ENCODE assay signal across 9 mouse cellular contexts in genomic region chr5:113591751-113592230, GRCm38 (mm10). TPM values are rescaled to one million over a fixed set of nuclear protein-coding genes. Genes with fewer than 3 reads are reported as not detected.
DNase-seq lines count a peak whose midpoint lies in the region; ATAC-seq and TF ChIP-seq lines count a peak whose summit lies in the region.
"Had no signal": no experiment of that assay in that cellular context is flagged by ENCODE, and none has a peak within 500 bp of the region (broad histone marks: within the 10 kb centered on the region; RNA-seq: fewer than 3 reads in every experiment).

No protein-coding gene starts in this region.

- no peak for TF ChIP-seq CTCF in ES-Bruce4 (IDR thresholded peaks at IDR 0.05; ENCODE audit: low read depth, low read length)

- TF ChIP-seq EP300 in ES-Bruce4 (IDR thresholded peaks at IDR 0.05; ENCODE audit: insufficient read depth, low read depth, low read length) = peak; percentile 85; the same call in 1 of the 2 replicates

- TF ChIP-seq POLR2A in ES-Bruce4 (IDR thresholded peaks at IDR 0.05; ENCODE audit: insufficient read depth, low read length) = no peak

- WGBS in limb, embryonic 10.5 days = 24% methylated on average over 6 of the region's 6 CpGs

- H3K9me3 ChIP-seq in ES-Bruce4 (replicated peaks; ENCODE audit: control insufficient read depth, insufficient read depth, low read length, poor library complexity, severe bottlenecking) = no peaks in the 10 kb centered on the region
- H3K9me3 ChIP-seq in limb, embryonic 10.5 days (replicated peaks) = no peaks in the 10 kb centered on the region

- peak; percentile 87 for ATAC-seq in granulocyte monocyte progenitor cell, adult 5-6 weeks (replicated peaks; ENCODE audit: poor library complexity, severe bottlenecking)

- DNase-seq in c-Kit-positive CD71-negative TER-119-negative erythroid progenitor cells, embryonic 14.5 days (ENCODE audit: low read depth) = peak; percentile 17
- no peak for DNase-seq in limb, embryonic 10.5 days (ENCODE audit: low spot score)
- peak; percentile 82 to 91 for DNase-seq in right cerebral cortex, postnatal 36 days (ENCODE audit: low spot score in 2 of 2)
- no peak for DNase-seq in gastrocnemius, postnatal 36 days
- DNase-seq in spleen, postnatal 14 days (ENCODE audit: low spot score in 2 of 2) = no peak
- no peak for DNase-seq in cerebellum, postnatal 36 days

- H3K9ac ChIP-seq in ES-Bruce4 (ENCODE audit: low read depth, poor library complexity, severe bottlenecking) = no peak overlapping the region

- H3K4me1 ChIP-seq in ES-Bruce4 (ENCODE audit: control insufficient read depth, insufficient read depth, low read length) = peaks cover 21% of the 10 kb centered on the region
- H3K4me1 ChIP-seq in limb, embryonic 10.5 days = peaks cover 83% of the 10 kb centered on the region

- H3K36me3 ChIP-seq in ES-Bruce4 (ENCODE audit: control insufficient read depth, insufficient read depth, low read length, poor library complexity, severe bottlenecking) = no peaks in the 10 kb centered on the region
- no peaks in the 10 kb centered on the region for H3K36me3 ChIP-seq in limb, embryonic 10.5 days

- H3K27me3 ChIP-seq in ES-Bruce4 (ENCODE audit: control insufficient read depth, insufficient read depth, low read length, poor library complexity, severe bottlenecking) = no peaks in the 10 kb centered on the region
- no peaks in the 10 kb centered on the region; the same call in 1 of the 2 replicates for H3K27me3 ChIP-seq in limb, embryonic 10.5 days (ENCODE audit: low read depth, poor library complexity, severe bottlenecking)

- intact Hi-C loops in gastrocnemius, postnatal 36 days (cut with DNase I) = no loop called here

- peak overlapping the region; percentile 24 for H3K27ac ChIP-seq in ES-Bruce4 (ENCODE audit: insufficient read depth, low read length)
- peak overlapping the region; percentile 66 for H3K27ac ChIP-seq in limb, embryonic 10.5 days

- no peak overlapping the region for H3K4me3 ChIP-seq in ES-Bruce4 (ENCODE audit: low read depth, low read length)
- H3K4me3 ChIP-seq in limb, embryonic 10.5 days = no peak overlapping the region
- H3K4me3 ChIP-seq: myocyte had no signal

RNA-seq across cellular contexts. Expression of gene Cmklr1, which starts 58.4 kb away (rescaled TPM):
- 1.8 and 2.1 TPM in 2 replicates for polyA plus RNA-seq in ES-Bruce4 (2011; ENCODE audit: insufficient read depth, insufficient read length, low read depth, missing spikeins)
- 1.7 TPM in 1 of 2 replicates, not detected in the other for total RNA-seq in granulocyte monocyte progenitor cell, adult 5-6 weeks (2014; fragmentation: Nextera tagmentation)
- total RNA-seq in granulocyte monocyte progenitor cell, adult 5-6 weeks (2017) = not detected in 2 replicates
- 2.3 and 3.4 TPM in 2 replicates for polyA plus RNA-seq in limb, embryonic 10.5 days (2016; fragmentation: Nextera tagmentation; extraction: Ambion mirVana)
- 10 to 100 TPM; 11.8 to 14.0 TPM for total RNA-seq in gastrocnemius, postnatal 36 days (2021)

Comparison
In these comparisons a context has a peak if more than half of its experiments do, and no peak if none do; other contexts are left out.
1. DNase-seq: peak in c-Kit-positive CD71-negative TER-119-negative erythroid progenitor cells, embryonic 14.5 days (single experiment) and right cerebral cortex, postnatal 36 days (2 of 2); none in limb, embryonic 10.5 days (single experiment), gastrocnemius, postnatal 36 days (0 of 2), spleen, postnatal 14 days (0 of 2) and cerebellum, postnatal 36 days (0 of 2).
2. RNA of gene Cmklr1, which starts 58.4 kb away (total RNA-seq): 11.8 to 14.0 TPM in gastrocnemius, postnatal 36 days; 1.7 TPM in granulocyte monocyte progenitor cell, adult 5-6 weeks; every median in the first group is over 4 times any median in the second.